12 mouse cellular contexts compared by ENCODE assay signal in the genomic region with DNA sequence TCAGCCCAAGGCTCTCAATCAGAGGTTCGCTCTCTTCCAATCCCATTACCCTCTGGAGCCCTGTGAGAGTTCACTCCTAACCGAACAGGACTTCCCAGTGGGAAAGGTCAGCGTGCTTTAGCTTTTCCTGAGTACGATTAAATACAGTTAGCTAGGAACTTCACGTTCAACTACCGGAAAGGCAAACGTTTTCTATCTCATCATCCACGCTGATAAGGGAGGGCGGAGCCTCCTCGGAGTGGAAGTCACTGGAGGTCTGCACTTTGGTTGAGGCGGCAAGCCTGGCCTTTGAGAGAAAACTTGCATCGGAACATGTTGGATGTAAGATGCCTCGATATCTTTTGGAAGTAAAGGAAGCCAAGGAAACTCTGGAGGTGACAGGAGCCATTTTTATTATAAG. TPM values are rescaled to one million over a fixed set of nuclear protein-coding genes. Genes with fewer than 3 reads are reported as not detected.
A peak's percentile ranks its signal among the peaks of the same experiment; 100 is the strongest.
DNase-seq lines count a peak whose midpoint lies in the region; ATAC-seq lines count a peak whose summit lies in the region.
"Had no signal": no experiment of that assay in that cellular context is flagged by ENCODE, and none has a peak within 500 bp of the region (broad histone marks: within the 10 kb centered on the region; RNA-seq: fewer than 3 reads in every experiment).

No protein-coding gene starts in this region.

- 27% methylated on average over 13 of the region's 13 CpGs for WGBS in heart, embryonic 11.5 days (ENCODE audit: insufficient replicate concordance)
- 17% methylated on average over 13 of the region's 13 CpGs for WGBS in liver, embryonic 12.5 days (ENCODE audit: insufficient replicate concordance)
- WGBS in forebrain, embryonic 13.5 days = 68% methylated on average over 13 of the region's 13 CpGs

- H3K4me3 ChIP-seq in heart, embryonic 11.5 days (ENCODE audit: low read depth, low read length) = no peak overlapping the region
- H3K4me3 ChIP-seq in liver, embryonic 12.5 days = peak overlapping the region; percentile 32
- H3K4me3 ChIP-seq in forebrain, embryonic 13.5 days = no peak overlapping the region
- H3K4me3 ChIP-seq: gastrocnemius, adult 2 months; hindbrain, embryonic 15.5 days had no signal

- H3K9me3 ChIP-seq in heart, embryonic 11.5 days (replicated peaks; ENCODE audit: control insufficient read depth, low read length) = no peaks in the 10 kb centered on the region
- no peaks in the 10 kb centered on the region for H3K9me3 ChIP-seq in liver, embryonic 12.5 days (replicated peaks)
- no peaks in the 10 kb centered on the region for H3K9me3 ChIP-seq in forebrain, embryonic 13.5 days (replicated peaks)
- H3K9me3 ChIP-seq: hindbrain, embryonic 15.5 days had no signal

- no peak for DNase-seq in heart, postnatal 25 days (ENCODE audit: low spot score)
- DNase-seq in spleen, adult 12 weeks (ENCODE audit: low spot score) = peak; percentile 25
- no peak for DNase-seq in spleen, postnatal 14 days (ENCODE audit: low spot score in 2 of 2)
- no peak for DNase-seq in urinary bladder, postnatal 14 days (ENCODE audit: low spot score)
- DNase-seq in ovary, postnatal 10 days (ENCODE audit: low spot score) = no peak
- DNase-seq: cerebellum, postnatal 25 days; gastrocnemius, adult 2 months; layer of hippocampus, postnatal 36 days had no signal

- no peak for ATAC-seq in heart, embryonic 11.5 days (replicated peaks; ENCODE audit: insufficient number of reproducible peaks, low FRiP score, low TSS enrichment)
- no peak; the same call in 1 of the 2 replicates for ATAC-seq in liver, embryonic 12.5 days
- ATAC-seq in forebrain, embryonic 13.5 days = no peak

- H3K27ac ChIP-seq in heart, embryonic 11.5 days (ENCODE audit: low read depth, low read length) = peak overlapping the region; percentile 46; the same call in 1 of the 2 replicates
- peak overlapping the region; percentile 87 for H3K27ac ChIP-seq in liver, embryonic 12.5 days
- no peak overlapping the region for H3K27ac ChIP-seq in forebrain, embryonic 13.5 days
- H3K27ac ChIP-seq: hindbrain, embryonic 15.5 days had no signal

- intact Hi-C loops in heart, postnatal 25 days (cut with DNase I) = loop anchor here (2.0 to 5.0 kb wide), 3 partner anchors 34 to 345 kb away; no protein-coding TSS in a partner anchor

- peaks cover 13% of the 10 kb centered on the region for H3K4me1 ChIP-seq in heart, embryonic 11.5 days (ENCODE audit: control insufficient read depth, insufficient read depth, low read length)
- peaks cover 67% of the 10 kb centered on the region for H3K4me1 ChIP-seq in liver, embryonic 12.5 days
- no peaks in the 10 kb centered on the region for H3K4me1 ChIP-seq in forebrain, embryonic 13.5 days
- H3K4me1 ChIP-seq: hindbrain, embryonic 15.5 days had no signal

- H3K36me3 ChIP-seq in heart, embryonic 11.5 days (ENCODE audit: control insufficient read depth, insufficient read depth, low read length) = no peaks in the 10 kb centered on the region
- peaks cover 51% of the 10 kb centered on the region for H3K36me3 ChIP-seq in liver, embryonic 12.5 days
- H3K36me3 ChIP-seq in forebrain, embryonic 13.5 days (ENCODE audit: poor library complexity, severe bottlenecking) = no peaks in the 10 kb centered on the region
- H3K36me3 ChIP-seq: hindbrain, embryonic 15.5 days had no signal

- no peaks in the 10 kb centered on the region for H3K27me3 ChIP-seq in heart, embryonic 11.5 days (ENCODE audit: control insufficient read depth, insufficient read depth, low read length)
- no peaks in the 10 kb centered on the region for H3K27me3 ChIP-seq in liver, embryonic 12.5 days (replicated peaks)
- H3K27me3 ChIP-seq in forebrain, embryonic 13.5 days = no peaks in the 10 kb centered on the region
- H3K27me3 ChIP-seq: hindbrain, embryonic 15.5 days had no signal

- H3K9ac ChIP-seq in heart, embryonic 11.5 days (ENCODE audit: low read depth, low read length) = no peak overlapping the region
- H3K9ac ChIP-seq in liver, embryonic 12.5 days = peak overlapping the region; percentile 64
- H3K9ac ChIP-seq in forebrain, embryonic 13.5 days = no peak overlapping the region
- H3K9ac ChIP-seq: hindbrain, embryonic 15.5 days had no signal

- H3K4me2 ChIP-seq in heart, embryonic 11.5 days = peak overlapping the region; percentile 33
- H3K4me2 ChIP-seq in liver, embryonic 12.5 days = peak overlapping the region; percentile 75
- H3K4me2 ChIP-seq in forebrain, embryonic 13.5 days = no peak overlapping the region
- H3K4me2 ChIP-seq: hindbrain, embryonic 15.5 days had no signal

RNA-seq across cellular contexts. Expression of a gene that starts 24.7 kb away (rescaled TPM):
- polyA plus RNA-seq in heart, embryonic 11.5 days (2014; fragmentation: Nextera tagmentation; extraction: Ambion mirVana) = 23.6 and 27.1 TPM in 2 replicates
- 100 to 1,000 TPM; 105 to 107 TPM for total RNA-seq in heart, postnatal 25 days (2021)
- 31.7 and 33.5 TPM in 2 replicates for polyA plus RNA-seq in liver, embryonic 12.5 days (2016; fragmentation: Nextera tagmentation; extraction: Ambion mirVana)
- 8.8 and 10.7 TPM in 2 replicates for polyA plus RNA-seq in forebrain, embryonic 13.5 days (2015; fragmentation: Nextera tagmentation; extraction: Ambion mirVana)
